Mouse (Mus musculus): Measurements from ENCODE around the gene 4930404N11Rik.
A peak's percentile ranks its signal among the peaks of the same experiment; 100 is the strongest.

The 4930404N11Rik gene

DNA sequence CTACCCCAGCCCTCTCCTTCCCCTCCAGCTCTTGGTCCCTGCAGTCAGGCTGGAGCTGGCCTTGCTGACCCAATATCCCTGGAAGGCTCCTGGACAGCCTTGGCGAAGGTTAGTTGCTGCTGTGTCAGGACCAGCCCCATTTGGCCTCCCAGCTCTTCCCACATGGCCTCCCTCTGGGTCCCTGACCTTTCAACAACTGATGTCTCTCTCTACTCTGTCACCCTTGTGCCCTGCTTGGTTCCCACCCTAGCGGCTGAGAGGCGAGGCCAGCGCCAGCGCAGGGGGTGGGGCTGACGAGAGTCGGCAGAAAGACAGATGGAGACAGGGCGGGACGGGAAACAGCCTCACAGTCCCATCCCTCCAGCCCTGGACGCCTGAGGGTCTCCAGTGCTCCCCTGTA, 37.2 kb downstream of the 4930404N11Rik start, which contains the start of gene Tbxa2r:
TSS of gene Tbxa2r (plus strand) at position 346 of the 400 bp plus-strand sequence.
- no peak for DNase-seq (ENCODE audit: low spot score in 2 of 2)

DNA sequence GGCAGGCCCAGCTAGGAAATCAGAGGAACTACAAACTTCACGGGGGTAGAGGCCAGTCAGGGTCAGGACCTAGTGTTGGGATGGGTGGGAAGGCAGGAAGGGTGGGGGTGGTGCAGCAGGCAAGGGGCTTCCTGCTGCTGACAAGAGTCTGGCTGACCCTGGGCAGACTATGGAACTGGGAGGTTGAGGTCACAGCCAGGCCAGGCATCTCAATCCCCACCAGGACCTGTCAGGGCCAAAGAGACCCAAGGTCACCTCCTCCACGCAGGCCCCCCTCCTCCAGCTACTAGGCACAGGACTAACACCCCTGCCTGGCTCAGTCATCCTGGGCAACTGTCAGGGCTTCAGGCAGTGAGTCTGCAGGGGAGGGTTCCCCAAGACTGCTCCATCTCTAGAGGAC, 37.7 kb downstream of the 4930404N11Rik start:
- DNase-seq (ENCODE audit: low spot score in 2 of 2) = no peak

DNA sequence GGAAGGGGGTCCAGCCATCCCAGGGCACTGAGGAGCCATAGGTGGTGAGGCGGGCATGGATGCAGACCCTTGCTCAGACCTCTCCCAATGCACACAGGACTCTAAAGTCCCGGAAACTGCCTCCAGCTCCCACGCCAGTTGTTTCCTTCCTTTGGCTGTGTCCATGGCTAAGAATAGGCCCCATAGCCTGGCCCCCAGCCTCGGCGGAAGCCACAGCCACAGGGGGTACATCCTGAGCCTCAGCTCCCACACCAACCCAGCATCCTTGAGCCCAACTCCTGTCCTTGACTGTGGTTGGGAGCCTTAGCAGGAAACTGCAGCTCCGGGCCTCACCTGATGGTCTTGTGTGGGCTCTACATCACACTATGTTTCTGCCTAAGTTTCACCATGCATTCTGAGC, 38.8 kb downstream of the 4930404N11Rik start:
- no peak for DNase-seq (ENCODE audit: low spot score in 2 of 2)

DNA sequence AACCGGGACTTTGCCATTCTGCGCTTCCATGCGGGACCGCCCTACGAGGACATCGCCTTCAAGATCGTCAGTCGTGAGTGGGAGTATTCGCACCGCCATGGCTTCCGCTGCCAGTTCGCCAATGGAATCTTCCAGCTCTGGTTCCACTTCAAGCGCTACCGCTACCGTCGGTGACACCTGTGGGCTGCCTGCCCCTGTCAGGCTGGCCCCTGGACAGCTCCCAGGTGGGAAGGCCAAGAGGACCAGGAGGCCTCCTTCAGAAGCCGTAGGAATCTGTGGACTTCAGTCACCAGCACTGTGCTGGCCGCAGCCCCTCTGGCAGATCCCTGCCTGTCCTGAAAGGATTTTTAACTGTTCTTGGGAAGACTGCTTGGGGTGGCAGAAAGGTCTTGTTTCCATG, 39.8 kb downstream of the 4930404N11Rik start:
- DNase-seq (ENCODE audit: low spot score in 2 of 2) = no peak

DNA sequence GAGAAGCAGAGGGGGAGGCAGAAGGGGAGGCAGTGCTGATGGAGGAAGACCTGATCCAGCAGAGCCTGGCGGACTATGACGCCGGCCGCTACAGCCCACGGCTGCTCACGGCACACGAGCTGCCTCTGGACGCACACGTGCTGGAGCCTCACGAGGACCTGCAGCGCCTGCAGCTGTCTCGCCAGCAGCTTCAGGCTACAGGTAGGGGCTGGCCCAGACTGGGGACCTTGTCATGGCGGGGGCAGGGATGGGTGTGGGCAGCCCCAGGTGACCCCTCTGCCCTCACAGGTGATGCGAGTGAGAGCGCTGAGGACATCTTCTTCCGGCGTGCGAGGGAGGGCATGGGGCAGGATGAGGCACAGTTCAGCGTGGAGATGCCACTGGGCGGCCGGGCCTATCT, 40.4 kb downstream of the 4930404N11Rik start:
- DNase-seq (ENCODE audit: low spot score in 2 of 2) = no peak

DNA sequence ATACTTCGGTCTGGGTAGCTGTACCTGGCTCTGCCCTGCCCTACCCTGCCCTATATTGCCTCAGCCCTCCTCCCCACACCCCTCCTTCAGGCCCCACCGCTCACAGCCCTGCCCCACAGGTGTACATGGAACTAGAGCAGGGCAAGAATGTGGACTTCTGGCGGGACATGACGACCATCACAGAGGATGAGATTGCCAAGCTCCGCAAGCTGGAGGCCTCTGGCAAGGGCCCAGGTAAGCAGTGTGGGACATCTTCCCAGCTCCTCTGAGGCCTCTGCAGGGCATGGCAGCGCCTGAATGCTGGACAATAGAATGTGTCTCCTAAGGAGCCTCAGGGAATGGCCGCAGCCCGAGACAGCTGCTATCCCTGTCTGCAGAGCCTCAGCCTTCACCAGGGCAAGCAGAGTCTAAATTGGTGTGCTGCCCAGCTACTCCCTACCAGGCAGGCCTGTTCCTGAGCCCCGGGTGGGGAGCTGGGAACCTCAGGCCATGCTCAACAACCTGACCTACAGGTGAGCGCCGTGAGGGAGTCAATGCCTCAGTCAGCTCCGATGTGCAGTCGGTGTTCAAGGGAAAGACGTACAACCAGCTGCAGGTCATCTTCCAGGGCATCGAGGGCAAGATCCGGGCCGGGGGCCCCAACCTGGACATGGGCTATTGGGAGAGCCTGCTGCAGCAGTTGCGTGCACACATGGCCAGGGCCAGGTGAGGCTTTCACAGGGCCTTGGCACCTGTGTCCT, 41.7 kb downstream of the 4930404N11Rik start:
- DNase-seq (ENCODE audit: low spot score in 2 of 2) = no peak

DNA sequence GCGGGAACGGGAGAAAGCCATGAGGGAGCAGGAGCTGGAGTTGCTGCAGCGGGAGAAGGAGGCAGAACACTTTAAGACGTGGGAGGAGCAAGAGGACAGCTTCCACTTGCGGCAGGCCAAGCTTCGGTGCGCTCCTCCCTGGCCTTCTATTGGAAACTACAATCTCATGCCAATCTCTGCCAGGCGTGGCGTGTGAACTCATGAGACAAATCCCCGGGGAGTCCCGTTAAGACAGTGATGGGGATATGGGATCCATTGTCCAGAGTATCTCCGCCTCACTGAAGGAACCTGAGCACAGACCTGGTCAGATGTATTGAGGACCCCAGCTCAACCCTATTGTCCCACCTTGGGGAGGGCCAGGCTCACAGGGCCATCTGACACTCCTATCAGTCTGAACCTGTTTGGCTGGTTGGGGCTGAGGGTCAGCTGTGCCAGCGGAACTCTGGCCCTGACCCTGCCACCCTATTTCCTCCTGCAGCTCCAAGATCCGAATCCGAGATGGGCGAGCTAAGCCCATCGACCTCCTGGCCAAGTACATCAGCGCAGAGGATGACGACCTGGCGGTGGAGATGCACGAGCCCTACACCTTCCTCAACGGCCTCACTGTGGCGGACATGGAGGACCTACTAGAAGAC, 42.4 kb downstream of the 4930404N11Rik start:
- no peak for DNase-seq (ENCODE audit: low spot score in 2 of 2)

DNA sequence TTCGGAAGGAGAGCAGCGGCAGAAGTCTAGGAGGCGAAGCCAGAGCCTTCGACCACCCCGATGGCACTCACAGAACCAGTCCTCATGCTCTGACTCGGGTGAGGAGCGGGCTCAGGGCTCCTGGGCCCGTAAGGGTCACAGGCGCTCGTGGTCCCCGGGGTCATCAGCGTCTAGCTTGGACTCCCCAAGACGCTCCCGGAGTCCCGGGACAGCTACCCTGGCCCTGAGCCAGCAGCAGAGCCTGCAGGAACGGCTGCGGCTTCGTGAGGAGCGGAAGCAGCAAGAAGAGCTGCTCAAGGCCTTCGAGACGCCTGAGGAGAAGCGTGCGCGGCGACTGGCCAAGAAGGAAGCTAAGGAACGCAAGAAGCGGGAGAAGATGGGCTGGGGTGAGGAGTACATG, 43.2 kb downstream of the 4930404N11Rik start:
- DNase-seq (ENCODE audit: low spot score in 2 of 2) = no peak

DNA sequence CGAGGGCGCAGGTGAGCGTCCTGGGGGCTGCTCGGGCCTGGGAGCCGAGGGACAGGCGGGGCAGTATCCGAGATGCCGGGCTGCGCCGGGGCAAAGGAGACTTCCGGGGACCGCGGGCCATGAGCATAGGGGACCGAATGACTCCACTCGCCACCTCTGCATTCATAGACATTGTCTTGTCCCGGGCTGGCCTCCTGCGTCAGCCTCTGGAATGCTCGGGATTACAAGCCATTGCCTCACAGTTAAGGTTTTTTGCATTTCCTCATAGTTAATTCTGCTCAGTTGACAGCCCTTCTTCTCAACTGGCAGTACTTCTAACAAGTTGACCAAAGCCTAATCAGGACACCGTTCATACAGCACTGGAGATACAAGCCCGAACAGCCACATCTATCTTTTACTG, 44.2 kb downstream of the 4930404N11Rik start:
- no peak for DNase-seq (ENCODE audit: low spot score in 2 of 2)

DNA sequence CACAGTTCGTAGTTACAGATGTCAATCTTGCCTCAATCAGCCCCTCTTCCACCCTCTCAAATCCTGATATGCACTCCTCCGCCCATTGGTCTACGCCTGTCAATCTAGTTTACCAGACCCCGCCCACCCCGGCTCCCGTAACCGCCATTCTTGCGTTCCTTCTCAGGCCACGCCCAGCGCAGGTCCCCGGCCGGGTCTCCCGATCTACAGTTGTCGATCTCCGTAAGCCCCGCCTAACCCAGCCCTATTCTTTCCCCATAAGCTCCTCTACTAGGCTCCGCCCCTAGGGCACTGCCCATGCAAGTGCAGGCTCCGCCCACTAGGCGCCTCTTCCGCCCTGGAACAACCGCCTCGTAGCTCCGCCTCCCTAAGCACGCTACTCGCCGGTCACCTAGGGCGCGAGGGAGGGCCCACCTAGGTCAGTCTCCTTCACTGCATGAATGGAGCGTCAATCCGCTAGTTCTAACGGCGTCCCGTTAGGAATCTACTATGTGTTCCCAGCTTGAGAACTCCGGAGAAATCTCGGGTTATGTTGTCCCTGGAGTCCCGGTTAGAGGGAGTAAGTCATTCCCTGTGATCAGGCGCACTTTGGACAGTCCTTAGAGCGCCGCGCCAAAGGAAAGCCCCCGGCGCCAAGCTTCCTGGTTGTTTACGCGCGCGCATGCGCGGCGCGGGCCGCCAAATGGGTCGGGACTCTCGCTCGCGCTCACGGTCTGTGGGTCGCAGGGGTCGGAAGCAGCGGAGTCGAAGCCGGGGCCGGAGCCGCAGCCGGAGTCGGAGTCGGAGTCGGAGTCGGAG, 44.9 kb downstream of the 4930404N11Rik start, which contains the start of gene Cactin:
TSS of gene Cactin (plus strand) at position 554 of the 798 bp plus-strand sequence.
- peak; percentile 96 to 97 for DNase-seq (ENCODE audit: low spot score in 2 of 2)

DNA sequence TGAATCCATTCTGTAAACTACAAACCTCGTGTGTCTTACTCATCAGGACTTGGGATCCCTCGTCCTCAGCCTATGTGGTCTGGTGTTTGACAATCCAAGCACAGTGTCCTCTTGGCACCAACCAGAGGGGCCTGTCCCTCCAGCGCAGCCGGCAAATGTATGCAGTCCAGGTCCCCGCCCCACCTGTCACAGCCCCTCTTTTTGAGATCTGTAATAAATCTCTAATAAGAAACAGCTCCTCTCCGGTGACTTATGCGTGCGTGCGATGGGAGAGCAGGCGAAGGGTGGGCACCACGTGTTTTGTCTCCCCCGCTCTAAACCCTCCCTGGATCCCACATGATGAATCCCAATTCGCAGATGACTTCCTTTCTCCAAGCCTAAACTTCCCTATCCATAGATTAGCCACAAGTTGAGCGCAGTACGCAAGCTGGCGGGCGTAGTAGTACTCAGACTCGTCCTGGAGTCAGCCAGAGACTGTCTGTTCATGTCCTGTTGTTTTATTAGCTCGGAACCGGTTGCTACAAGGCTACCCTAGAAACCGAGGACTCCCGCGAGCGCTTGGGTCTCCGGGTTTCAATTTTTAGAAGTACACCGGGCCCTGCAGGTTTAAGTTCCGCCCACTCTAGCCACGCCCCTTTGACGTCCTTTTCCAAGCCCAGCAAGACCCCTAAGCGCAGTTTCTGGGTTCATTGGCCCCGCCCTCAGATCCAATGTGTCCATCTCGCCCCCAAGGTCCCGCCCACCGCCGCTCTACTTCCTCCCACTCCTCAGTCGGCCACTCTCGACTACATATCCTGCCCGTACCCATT, 45.7 kb downstream of the 4930404N11Rik start:
- DNase-seq (ENCODE audit: low spot score in 2 of 2) = peak; percentile 82 to 86

DNA sequence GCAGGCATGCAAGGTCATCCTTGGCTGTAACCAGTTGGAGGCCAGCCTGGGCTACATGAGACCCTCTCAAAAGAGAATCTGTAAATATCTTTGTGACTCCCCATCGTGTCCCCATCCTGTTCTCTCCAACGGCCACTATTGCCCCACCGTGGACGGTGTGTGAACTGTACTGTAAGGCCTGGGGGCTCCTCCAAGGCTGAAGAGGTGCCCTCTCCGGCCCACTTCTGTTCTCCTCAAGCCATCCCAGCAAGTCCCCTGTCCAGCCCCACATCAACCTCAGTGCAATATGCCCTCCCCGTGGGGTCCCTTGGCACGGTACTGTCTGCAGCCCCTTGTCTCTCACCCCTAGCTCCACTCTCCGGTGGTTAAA, 46.3 kb downstream of the 4930404N11Rik start:
- DNase-seq (ENCODE audit: low spot score in 2 of 2) = no peak

DNA sequence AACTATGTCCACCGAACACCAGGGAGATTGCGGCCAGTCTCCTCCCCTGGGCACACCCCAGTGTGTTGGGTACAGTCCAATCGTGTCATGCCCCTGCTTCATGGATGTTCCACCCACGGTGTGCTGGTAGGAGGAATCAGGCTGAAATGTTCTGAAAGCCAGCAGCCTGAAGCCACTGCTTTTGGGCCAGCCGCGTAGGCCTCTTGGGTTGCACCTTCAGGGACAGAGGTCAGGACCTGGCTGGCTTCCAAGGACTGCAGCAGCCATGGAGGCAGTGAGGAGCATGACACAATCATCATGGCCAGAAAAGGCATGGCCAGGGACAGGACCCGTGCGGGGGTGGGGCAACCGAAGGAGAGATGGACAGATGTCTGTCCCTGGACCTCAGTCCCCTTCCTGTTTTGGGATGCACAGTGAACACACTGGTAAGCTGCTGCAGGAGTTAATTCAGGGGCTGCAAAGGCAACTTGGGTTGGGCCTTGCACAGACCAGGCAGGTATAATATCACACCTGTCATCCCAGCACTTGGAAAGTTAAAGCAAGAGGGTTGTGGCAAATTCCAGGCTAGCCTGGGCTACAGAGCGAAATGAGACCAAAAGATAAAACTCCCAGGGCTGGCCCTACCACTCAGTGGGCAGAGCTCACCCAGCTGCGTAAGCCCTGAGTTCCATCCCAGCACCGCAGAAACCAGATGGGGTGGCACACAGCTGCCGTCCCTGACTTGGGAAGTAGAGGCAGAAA, 46.9 kb downstream of the 4930404N11Rik start:
- no peak for DNase-seq (ENCODE audit: low spot score in 2 of 2)

DNA sequence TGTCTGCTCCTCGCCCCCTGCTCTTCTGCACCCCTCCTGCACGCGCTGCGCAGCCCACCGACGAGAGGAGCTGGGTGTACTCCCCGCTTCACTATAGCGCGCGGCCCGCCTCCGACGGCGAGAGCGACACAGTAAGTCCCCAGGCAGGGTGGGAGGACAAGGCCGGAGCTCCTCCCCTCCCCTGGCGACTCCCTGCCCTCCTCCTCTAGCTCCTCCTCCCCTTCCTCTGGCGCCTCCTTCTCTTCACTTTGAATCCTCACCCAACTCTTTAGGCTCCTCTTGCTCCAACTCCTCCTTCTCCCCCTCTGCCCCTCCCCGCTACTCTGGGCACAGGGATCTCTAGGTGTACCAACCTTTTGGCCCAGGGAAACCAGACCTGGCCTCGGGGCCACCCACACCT, 48.3 kb downstream of the 4930404N11Rik start:
- DNase-seq (ENCODE audit: low spot score in 2 of 2) = no peak

DNA sequence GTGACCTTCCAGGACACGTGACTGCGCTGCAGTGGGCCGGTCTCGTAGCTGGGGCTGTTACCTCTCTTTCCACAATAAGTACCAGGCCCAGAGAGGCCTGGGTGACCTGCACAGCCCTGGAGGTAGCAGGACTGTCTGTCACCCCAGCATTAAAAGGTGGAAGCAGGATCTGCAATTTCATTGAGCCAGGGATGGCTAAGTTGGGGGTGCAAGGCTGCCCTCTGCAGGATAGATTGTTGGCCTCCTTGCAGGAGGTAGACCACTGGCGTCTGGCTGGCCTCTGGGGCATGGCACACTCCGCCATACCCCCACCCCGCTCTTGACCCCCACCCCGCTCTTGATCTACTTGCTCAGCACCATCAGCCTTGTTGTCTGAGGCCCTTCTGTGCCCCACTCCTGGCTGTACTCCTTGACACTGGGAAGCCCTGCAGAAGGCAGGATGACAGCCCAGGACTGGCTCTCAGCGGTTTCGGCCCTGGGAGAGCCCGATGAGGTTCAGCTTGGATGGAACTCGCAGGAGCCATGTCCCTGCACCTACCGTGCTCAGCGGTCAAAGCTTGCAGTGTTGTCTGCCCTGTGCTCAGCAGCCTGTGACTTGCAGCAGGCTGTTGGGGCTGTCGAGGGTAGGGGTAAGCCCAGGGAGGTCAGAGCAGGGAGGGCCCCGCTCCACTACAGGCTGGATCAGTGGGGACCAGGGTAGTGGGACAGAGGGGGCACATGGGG, 49.1 kb downstream of the 4930404N11Rik start:
- no peak for DNase-seq (ENCODE audit: low spot score in 2 of 2)

DNA sequence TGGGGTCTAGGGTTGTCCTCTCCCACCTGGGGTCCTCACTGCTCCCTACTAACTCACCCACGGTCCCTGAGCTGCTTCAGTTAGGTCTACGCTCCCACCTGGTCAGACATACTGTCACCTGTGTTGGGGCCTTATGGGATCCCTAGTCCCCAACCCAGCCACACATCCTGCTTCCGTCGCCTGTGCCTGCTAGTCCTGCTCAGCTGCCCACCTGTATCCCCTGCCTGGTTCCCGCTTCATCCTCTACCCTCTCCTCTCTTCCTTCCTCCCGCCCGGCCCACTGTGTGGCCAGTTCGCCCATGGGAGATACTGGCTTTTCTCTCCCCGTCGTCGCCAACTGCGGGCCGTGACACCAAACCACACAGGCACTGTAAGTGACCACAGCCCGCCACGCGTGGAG, 50.0 kb downstream of the 4930404N11Rik start:
- no peak for DNase-seq (ENCODE audit: low spot score in 2 of 2)

DNA sequence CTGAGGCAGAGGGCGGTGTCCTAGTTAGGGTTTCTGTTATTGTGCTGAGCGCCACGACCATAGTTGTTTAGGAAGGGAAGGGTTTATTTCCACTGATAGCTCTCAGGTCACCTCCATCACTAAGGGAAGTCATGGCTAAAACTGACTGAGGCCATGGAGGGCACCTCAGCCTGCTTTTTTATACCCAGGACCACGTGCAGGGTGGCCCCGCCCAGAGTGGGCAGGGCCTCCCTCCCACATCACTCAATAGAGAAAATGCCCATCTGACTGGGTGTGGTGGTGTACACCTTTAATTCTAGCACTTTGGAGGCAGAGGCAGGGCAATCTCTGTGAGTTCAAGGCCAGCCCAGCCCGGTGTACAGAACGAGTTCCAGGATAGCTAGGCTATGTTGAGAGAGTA, 51.4 kb downstream of the 4930404N11Rik start:
- no peak for DNase-seq (ENCODE audit: low spot score in 2 of 2)

DNA sequence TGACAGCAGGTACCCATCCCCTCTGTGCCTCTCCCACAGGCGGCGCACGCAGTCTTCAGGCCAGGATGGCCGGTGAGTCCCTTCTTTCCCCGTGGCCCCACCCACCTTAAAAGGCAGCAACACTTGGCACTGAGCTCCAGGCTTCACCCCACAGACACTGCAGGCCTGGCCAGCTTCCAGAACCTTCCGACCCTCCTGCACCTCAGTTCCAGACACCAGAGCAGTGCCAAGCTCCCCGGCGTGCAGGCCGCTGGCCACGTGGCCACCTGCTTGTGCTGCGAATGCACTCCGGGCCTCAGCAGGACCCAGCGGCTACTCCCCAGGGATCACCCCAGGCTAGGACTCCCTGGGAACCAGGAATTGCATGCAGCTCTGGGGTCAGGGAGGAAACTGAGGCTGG, 52.0 kb downstream of the 4930404N11Rik start:
- no peak for DNase-seq (ENCODE audit: low spot score in 2 of 2)

All from spleen, postnatal 14 days (tissue).